Mouse (Mus musculus) gastrocnemius, adult 2 months (tissue): Measurements from ENCODE around the gene Olfr1168. TPM values are rescaled to one million over a fixed set of nuclear protein-coding genes. Genes with fewer than 3 reads are reported as not detected.
"Not testable (repeated sequence)": the region's sequence is repeated elsewhere in the genome, so short reads cannot be mapped to it uniquely, and the experiment has no call there.

Experiments used
- DNase-seq: peaks from one replicate; pipeline ENCODE4 v3.0.0; 2022
- H3K27ac ChIP-seq: fragments of 200-600 bp; 2 replicates; pipeline ENCODE4 v1.8.1; 2022; ENCODE audit warnings: mild to moderate bottlenecking
- H3K4me3 ChIP-seq: fragments of 200-600 bp; 2 replicates; pipeline ENCODE4 v1.8.1; 2022; ENCODE audit warnings: mild to moderate bottlenecking, moderate library complexity
- CTCF ChIP-seq: fragments of 200-600 bp; IDR thresholded peaks from 2 replicates; pipeline ENCODE4 v1.8.1; 2022; ENCODE audit warnings: antibody characterized with exemption, mild to moderate bottlenecking, moderate library complexity
- intact Hi-C: fragments of 180-260 bp; cut with DNase I; formaldehyde crosslinking; loops from one replicate; pipeline ENCODE4 v1.15.1; 2025
- long read RNA-seq, 2 experiments: library from polyadenylated mRNA; stranded (forward); transcript quantifications; one replicate each; pipeline ENCODE4 v2.0.0; 2021
- total RNA-seq, 2 experiments: library from RNA; stranded (reverse); gene quantifications; 2 replicates each; pipeline ENCODE4 v1.2.3; 2021

Gene Olfr1168
- not detected for total RNA-seq
- long read RNA-seq, experiment 1: 0 reads
- long read RNA-seq, experiment 2: 0 reads

DNA sequence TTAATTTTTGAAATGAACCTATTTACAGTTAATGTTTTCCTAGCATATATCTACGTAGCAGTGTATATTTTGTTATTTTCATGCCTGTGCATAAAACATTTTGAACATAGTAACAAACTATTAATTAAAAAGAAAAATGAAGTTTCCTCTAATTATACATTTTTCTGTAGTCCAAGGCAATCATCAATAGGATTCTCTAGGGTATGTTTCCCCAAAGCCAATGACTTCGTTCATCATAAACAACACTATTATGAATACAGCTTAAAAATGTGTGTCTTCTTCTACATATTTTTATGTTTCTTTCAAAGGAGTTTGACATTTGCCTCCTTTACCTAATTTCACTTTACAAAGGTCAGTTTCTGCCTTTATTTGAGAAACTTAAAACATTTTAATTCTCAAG lies at the start of gene Olfr1168:
Gene Olfr1168 (plus strand): TSS at position 301 of the 400 bp plus-strand sequence.
- intact Hi-C loops: no loop called here

DNA sequence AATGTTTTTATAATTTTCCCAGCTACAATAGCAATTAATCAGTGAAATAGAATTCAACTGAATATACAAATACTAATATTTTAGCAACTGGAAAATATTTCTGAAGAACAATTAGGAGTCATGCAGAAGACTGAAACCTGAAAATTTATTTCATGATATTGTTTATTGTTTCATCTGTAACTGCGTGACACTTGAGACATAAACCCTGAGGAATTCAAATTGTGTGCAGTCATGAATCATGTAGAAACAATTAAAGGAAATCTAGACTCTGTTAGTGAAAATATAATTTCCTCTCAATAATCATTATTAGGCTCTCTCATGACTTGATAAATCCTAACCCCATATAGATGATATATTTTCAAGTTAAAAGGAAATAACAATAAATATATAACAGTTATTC lies 26.6 kb upstream of the Olfr1168 start, which contains the start of gene Olfr1167:
Gene Olfr1167 (minus strand): TSS at position 101 of the 400 bp plus-strand sequence.
- H3K27ac ChIP-seq, H3K4me3 ChIP-seq, DNase-seq, intact Hi-C loops: not testable (repeated sequence)

More for the DNA sequence above, at the start of gene Olfr1168:
- no peak for TF ChIP-seq CTCF
- Histone ChIP-seq H3K4me3 (no peak within 1 kb of the TSS), H3K27ac (no peak within 1 kb of the TSS)
- no peak for DNase-seq

DNA sequence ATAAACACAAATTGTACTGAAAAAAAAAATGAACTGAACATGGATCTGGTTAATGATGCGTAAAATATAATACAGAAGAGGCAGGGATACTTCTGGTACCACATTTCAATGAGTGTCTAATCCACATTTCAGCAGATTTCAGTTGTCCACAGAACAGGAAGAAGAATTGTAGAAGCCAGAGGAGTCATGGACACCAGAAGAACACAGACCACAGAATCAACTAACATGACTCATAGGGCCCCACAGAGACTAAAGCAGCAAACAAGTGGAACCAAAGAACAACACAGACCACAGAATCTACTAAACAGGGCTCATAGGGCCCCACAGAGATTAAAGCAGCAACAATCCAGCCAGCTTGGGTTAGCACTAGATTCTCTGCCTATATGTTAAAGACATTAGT lies 39.1 kb downstream of the Olfr1168 start:
- TF ChIP-seq CTCF: no peak
- no peak overlapping the region for H3K27ac ChIP-seq
- H3K4me3 ChIP-seq: no peak overlapping the region
- intact Hi-C loops: no loop called here
- no peak for DNase-seq

DNA sequence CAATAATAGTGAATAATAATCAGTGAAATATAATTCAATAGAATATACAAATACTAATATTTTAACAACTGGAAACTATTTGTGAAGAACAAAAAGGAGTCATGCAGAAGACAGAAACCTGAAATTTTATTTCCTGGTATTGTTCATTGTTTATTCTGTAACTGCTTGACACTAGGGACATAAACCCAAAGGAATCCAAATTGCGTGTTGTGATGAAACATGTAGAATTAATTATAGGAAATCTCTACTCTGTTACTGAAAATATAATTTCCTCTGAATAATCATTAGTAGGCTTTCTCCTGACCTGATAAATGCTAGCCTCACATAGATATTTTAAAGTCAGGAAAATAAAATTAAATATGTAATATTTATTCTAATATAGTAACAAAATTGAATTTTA lies 46.6 kb downstream of the Olfr1168 start, which contains the start of gene Olfr1170:
Gene Olfr1170 (minus strand): TSS at position 101 of the 400 bp plus-strand sequence.
- TF ChIP-seq CTCF: no peak
- H3K27ac ChIP-seq: no peak within 1 kb of the TSS
- DNase-seq: no peak
- no peak within 1 kb of the TSS for H3K4me3 ChIP-seq
- intact Hi-C loops: no loop called here

Other genes starting within 250 kb of the Olfr1168 start
- not detected for gene Olfr1155, start 236.7 kb upstream of the Olfr1168 start, total RNA-seq
- not detected for gene Olfr1156, start 228.8 kb upstream of the Olfr1168 start, total RNA-seq
- not detected for gene Olfr1157, start 213.6 kb upstream of the Olfr1168 start, total RNA-seq
- gene Olfr74, start 207.2 kb upstream of the Olfr1168 start, total RNA-seq: not detected
- gene Olfr1158, start 191.8 kb upstream of the Olfr1168 start, total RNA-seq: not detected
- not detected for gene Olfr1160, start 173.6 kb upstream of the Olfr1168 start, total RNA-seq
- gene Olfr1161, start 159.1 kb upstream of the Olfr1168 start, total RNA-seq: not detected
- gene Olfr73, start 144.2 kb upstream of the Olfr1168 start, total RNA-seq: not detected
- not detected for gene Olfr1162, start 130.8 kb upstream of the Olfr1168 start, total RNA-seq
- gene Olfr1163, start 110.0 kb upstream of the Olfr1168 start, total RNA-seq: not detected
- gene Olfr1164, start 87.9 kb upstream of the Olfr1168 start, total RNA-seq: not detected
- not detected for gene Olfr1166, start 53.6 kb upstream of the Olfr1168 start, total RNA-seq
- not detected for gene Olfr1167, start 26.7 kb upstream of the Olfr1168 start, total RNA-seq
- not detected for gene Olfr1170, start 46.5 kb downstream of the Olfr1168 start, total RNA-seq
- not detected for gene Olfr1173, start 98.0 kb downstream of the Olfr1168 start, total RNA-seq
- not detected for gene Olfr1174-ps, start 133.3 kb downstream of the Olfr1168 start, total RNA-seq
- gene Olfr1175-ps, start 145.3 kb downstream of the Olfr1168 start, total RNA-seq: not detected
- not detected for gene Olfr1176, start 154.8 kb downstream of the Olfr1168 start, total RNA-seq
- not detected for gene Olfr1177-ps, start 164.6 kb downstream of the Olfr1168 start, total RNA-seq
- not detected for gene Olfr1178, start 205.2 kb downstream of the Olfr1168 start, total RNA-seq
- not detected for gene Olfr1179, start 224.6 kb downstream of the Olfr1168 start, total RNA-seq
- not detected for gene Olfr1180, start 237.3 kb downstream of the Olfr1168 start, total RNA-seq
- gene Olfr1181, start 244.3 kb downstream of the Olfr1168 start, total RNA-seq: not detected